Mouse (Mus musculus) heart, embryonic 14.5 days (tissue): Measurements from ENCODE around the gene Ofcc1. TPM values are rescaled to one million over a fixed set of nuclear protein-coding genes. Genes with fewer than 3 reads are reported as not detected.

Experiments
- ATAC-seq: fragments of 200-750 bp; cut with Nextera tagmentation; 2 replicates; pipeline ENCODE4 v1.8.0; 2017; ENCODE audit warnings: low read depth, moderate TSS enrichment; ENCODE audit not compliant: insufficient number of reproducible peaks, insufficient read depth, low FRiP score
- H3K27ac ChIP-seq, 2 experiments: fragments of 200-500 bp in 1 of 2; fragments of 300-500 bp in 1 of 2; sonication (generic) in 1 of 2; replicated peaks in 1 of 2; 2 replicates each; pipeline ENCODE4 v1.5.1; 2012 to 2014; ENCODE audit warnings: low read depth in 2 of 2, low read length in 2 of 2, control low read depth in 1 of 2, mild to moderate bottlenecking in 1 of 2, mixed read lengths in 1 of 2; ENCODE audit not compliant: control insufficient read depth in 1 of 2, insufficient read depth in 1 of 2
- H3K27me3 ChIP-seq: fragments of 300-500 bp; sonication (generic); 2 replicates; pipeline ENCODE4 v1.6.1; 2014; ENCODE audit warnings: mild to moderate bottlenecking, low read length, control low read depth; ENCODE audit not compliant: control insufficient read depth, insufficient read depth
- H3K36me3 ChIP-seq: fragments of 300-500 bp; sonication (generic); 2 replicates; pipeline ENCODE4 v1.6.1; 2014; ENCODE audit warnings: mild to moderate bottlenecking, control low read depth, low read length, mixed read lengths; ENCODE audit not compliant: control insufficient read depth, insufficient read depth
- H3K4me1 ChIP-seq, 2 experiments: fragments of 200-500 bp in 1 of 2; fragments of 300-500 bp in 1 of 2; sonication (generic) in 1 of 2; 2 replicates each; pipeline ENCODE4 v1.6.1; 2012 to 2014; ENCODE audit warnings: low read length in 2 of 2, control low read depth in 1 of 2, mixed read lengths in 1 of 2; ENCODE audit not compliant: control insufficient read depth in 2 of 2, insufficient read depth in 2 of 2
- H3K4me2 ChIP-seq: fragments of 300-500 bp; sonication (generic); 2 replicates; pipeline ENCODE4 v1.6.1; 2014; ENCODE audit warnings: mild to moderate bottlenecking, low read length
- H3K4me3 ChIP-seq, 2 experiments: fragments of 200-500 bp in 1 of 2; fragments of 300-500 bp in 1 of 2; sonication (generic) in 1 of 2; 2 replicates each; pipeline ENCODE4 v1.5.1; 2012 to 2014; ENCODE audit warnings: low read length in 2 of 2, mild to moderate bottlenecking in 2 of 2, control low read depth in 1 of 2, low read depth in 1 of 2, moderate library complexity in 1 of 2; ENCODE audit not compliant: control insufficient read depth in 1 of 2, insufficient read depth in 1 of 2
- H3K9ac ChIP-seq: fragments of 300-500 bp; sonication (generic); 2 replicates; pipeline ENCODE4 v1.6.1; 2014; ENCODE audit warnings: mild to moderate bottlenecking, low read length
- H3K9me3 ChIP-seq: fragments of 300-500 bp; sonication (generic); 2 replicates; pipeline ENCODE4 v1.6.1; 2016; ENCODE audit warnings: low read length, control low read depth; ENCODE audit not compliant: control insufficient read depth
- WGBS: fragments of 180-500 bp; shearing (Covaris S2); extraction: QIAGEN DNeasy Blood & Tissue Kit; methylation state at CpG from one replicate; pipeline ENCODE4 v1.1.7; 2014; 5-methylcytosine and 5-hydroxymethylcytosine counted together
- polyA plus RNA-seq: library from polyadenylated mRNA; unstranded; fragments of >200 nt; fragmentation: Nextera tagmentation; extraction: Ambion mirVana; gene quantifications from 2 replicates; pipeline ENCODE4 v1.2.1, GENCODE M21; 2014

Gene Ofcc1
- polyA plus RNA-seq, 1 experiment from 2014 or later: not detected

DNA sequence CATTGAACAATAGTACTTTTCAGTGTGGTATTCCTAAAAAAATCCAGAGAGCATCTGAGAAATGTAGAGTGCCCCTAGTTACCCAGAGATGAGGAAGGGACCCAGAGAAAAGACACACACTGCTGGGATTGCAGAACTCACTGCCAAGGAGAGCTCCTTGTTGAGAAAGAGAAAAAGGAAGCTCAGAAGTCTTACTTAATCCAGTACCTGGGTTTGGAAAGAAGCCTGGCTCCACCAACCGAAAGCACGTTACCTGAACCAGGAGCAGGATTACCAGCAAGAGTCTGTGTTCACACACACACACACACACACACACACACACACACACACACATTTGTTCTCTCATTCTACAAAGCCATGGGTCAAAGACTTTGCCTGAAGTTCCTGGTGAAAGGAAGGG, 14.2 kb downstream of the Ofcc1 start:
- H3K4me1 ChIP-seq: no peaks in the 10 kb centered on the region
- no peaks in the 10 kb centered on the region for H3K36me3 ChIP-seq
- H3K9me3 ChIP-seq: no peaks in the 10 kb centered on the region
- no peaks in the 10 kb centered on the region for H3K27me3 ChIP-seq
- WGBS: 90% methylated on average over 2 of the region's 2 CpGs
- no peak for ATAC-seq
- no peak overlapping the region for H3K4me3 ChIP-seq
- H3K4me2 ChIP-seq: no peak overlapping the region
- H3K9ac ChIP-seq: no peak overlapping the region
- no peak overlapping the region for H3K27ac ChIP-seq

DNA sequence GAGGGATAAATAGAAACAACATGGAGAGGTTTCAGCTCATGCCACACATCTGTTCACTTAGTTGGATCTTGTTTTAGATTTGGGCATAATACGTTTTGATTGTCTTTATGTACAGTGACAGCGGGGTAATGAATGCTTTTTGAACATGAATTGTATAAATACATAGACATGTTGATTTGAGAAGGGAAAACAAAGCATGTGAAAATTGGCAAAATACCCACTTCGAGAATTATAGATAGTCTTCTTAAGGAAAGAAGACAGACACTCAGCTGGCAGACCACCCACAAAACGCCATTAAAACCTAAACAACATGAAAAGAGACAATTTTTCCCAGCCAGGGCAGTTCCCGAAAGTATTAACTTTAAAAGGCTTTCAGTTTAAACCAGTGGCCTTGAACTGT, 37.9 kb downstream of the Ofcc1 start:
- H3K4me2 ChIP-seq: no peak overlapping the region

DNA sequence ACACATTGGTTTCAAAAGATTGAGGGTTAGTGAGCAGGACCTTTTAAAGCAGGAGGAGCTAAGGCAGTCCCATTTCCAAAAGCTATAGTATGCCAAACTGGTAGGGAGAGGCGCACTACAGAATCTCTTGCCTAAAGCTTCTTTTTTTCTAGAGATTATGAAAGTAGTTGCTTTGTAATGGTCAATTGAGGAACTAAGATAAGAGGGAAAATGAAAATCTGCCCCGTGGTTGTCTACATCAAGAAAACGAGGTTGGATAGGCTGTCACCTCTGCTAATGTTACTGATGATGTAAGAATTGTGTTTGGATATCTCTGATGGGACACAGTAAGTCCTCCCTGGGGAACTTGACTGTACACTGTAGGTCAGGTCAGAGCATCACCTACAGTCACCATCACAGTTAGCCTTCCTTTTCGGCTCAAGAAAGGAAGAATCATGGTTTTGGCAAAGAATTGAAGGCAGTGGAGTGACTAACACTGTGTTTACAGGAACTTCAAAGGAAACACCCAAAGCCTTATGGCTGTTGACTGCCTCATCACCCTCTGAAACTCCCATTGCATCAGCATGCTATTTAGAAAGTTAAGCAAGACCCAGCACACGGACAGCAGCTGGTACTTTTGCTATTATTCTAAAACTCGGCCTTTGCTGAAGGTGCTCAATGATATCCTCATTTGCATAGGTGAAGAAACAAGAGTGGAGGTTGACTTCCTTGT, 40.3 kb downstream of the Ofcc1 start:
- Histone ChIP-seq H3K9me3 (no peaks in the 10 kb centered on the region), H3K4me3 (no peak overlapping the region), H3K4me2 (no peak overlapping the region), H3K27ac (no peak overlapping the region), H3K27me3 (no peaks in the 10 kb centered on the region), H3K4me1 (no peaks in the 10 kb centered on the region), H3K36me3 (no peaks in the 10 kb centered on the region), H3K9ac (no peak overlapping the region)
- WGBS: 74% methylated on average over 6 of the region's 6 CpGs
- ATAC-seq: no peak

More for the DNA sequence above, 37.9 kb downstream of the Ofcc1 start:
- Histone ChIP-seq H3K4me1 (no peaks in the 10 kb centered on the region), H3K4me3 (no peak overlapping the region), H3K9ac (no peak overlapping the region), H3K27ac (no peak overlapping the region), H3K36me3 (no peaks in the 10 kb centered on the region), H3K9me3 (no peaks in the 10 kb centered on the region), H3K27me3 (no peaks in the 10 kb centered on the region)
- 85% methylated on average over 5 of the region's 5 CpGs for WGBS
- no peak for ATAC-seq

DNA sequence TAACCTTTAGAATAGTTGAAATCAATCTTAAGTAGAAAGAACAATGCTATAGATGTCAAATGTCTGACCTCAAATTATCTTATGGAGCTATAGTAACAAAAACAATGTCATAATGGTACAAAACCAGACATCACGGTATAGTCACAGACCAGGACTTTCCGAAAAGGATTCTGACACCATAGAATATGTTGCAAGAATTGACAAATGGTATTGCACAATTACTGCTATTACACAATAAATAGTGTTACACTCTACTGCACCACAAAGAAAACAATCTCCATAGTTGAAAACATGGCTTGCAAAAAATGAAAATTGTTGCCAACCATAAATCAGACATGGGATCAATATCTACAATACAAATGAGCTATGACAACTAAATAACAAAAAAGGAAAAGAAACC, 43.5 kb downstream of the Ofcc1 start:
- Histone ChIP-seq H3K9me3 (no peaks in the 10 kb centered on the region), H3K4me3 (no peak overlapping the region), H3K4me1 (no peaks in the 10 kb centered on the region), H3K27me3 (no peaks in the 10 kb centered on the region), H3K9ac (no peak overlapping the region), H3K27ac (no peak overlapping the region), H3K4me2 (no peak overlapping the region), H3K36me3 (no peaks in the 10 kb centered on the region)
- ATAC-seq: no peak
- WGBS: 84% methylated on average over 2 of the region's 2 CpGs

DNA sequence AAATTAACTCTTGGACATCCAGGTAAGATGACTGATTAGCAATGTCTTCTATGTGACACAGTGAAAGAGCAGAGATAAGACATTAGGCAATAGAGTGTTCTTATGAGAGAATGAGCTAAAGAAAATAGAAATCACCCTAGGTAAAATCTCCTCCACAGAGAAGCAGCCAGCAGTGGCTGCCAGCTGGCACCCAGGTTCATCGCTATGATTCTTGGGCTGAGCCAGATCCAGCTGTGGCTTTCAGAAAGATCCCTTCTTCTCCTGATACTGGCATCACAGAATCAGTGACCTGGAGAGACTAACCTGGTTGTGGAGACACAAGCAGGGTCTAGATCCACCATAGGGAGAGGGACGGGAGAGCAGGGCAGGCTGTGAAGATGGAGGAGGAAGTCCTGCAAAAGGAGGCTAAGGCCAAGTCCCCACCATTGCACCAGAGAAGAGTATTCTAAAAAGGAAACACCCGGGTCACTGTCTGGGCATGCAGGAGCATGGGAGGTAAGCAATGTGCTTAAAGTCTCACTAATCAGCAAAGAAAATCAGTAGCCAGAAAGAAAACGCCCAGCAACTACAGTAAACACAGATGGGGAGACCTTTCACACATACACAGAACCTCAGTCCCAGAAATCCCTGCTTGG, 46.0 kb downstream of the Ofcc1 start:
- H3K27ac ChIP-seq: no peak overlapping the region
- H3K36me3 ChIP-seq: no peaks in the 10 kb centered on the region
- no peaks in the 10 kb centered on the region for H3K4me1 ChIP-seq
- WGBS: 61% methylated on average over 4 of the region's 4 CpGs
- ATAC-seq: no peak
- H3K9ac ChIP-seq: no peak overlapping the region
- H3K9me3 ChIP-seq: no peaks in the 10 kb centered on the region
- no peaks in the 10 kb centered on the region for H3K27me3 ChIP-seq
- H3K4me3 ChIP-seq: no peak overlapping the region
- no peak overlapping the region for H3K4me2 ChIP-seq

DNA sequence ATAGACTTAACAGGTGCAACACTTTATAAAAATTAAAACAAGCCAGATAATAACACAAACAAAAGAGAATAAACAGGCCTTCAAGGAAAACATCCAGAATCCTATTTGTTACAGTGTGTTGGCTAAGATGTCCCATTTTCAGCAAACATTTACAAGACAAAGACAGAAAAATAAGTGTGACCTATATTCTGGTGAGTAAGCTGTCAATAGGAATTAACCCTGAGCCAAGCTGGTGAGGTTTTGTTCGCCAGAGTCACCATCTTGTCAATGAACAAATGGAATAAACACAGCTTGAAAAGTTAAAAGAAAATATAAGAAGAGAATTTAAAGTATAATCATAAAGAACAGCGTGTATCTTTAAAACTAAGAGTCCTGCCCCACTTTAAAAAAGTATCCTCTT, 68.4 kb downstream of the Ofcc1 start:
- ATAC-seq: no peak
- H3K9ac ChIP-seq: no peak overlapping the region
- H3K4me3 ChIP-seq: no peak overlapping the region
- no peaks in the 10 kb centered on the region for H3K9me3 ChIP-seq
- no peaks in the 10 kb centered on the region for H3K4me1 ChIP-seq
- H3K4me2 ChIP-seq: no peak overlapping the region
- H3K27me3 ChIP-seq: no peaks in the 10 kb centered on the region
- no peaks in the 10 kb centered on the region for H3K36me3 ChIP-seq
- H3K27ac ChIP-seq: no peak overlapping the region
- WGBS: 75% methylated on average over 2 of the region's 2 CpGs

DNA sequence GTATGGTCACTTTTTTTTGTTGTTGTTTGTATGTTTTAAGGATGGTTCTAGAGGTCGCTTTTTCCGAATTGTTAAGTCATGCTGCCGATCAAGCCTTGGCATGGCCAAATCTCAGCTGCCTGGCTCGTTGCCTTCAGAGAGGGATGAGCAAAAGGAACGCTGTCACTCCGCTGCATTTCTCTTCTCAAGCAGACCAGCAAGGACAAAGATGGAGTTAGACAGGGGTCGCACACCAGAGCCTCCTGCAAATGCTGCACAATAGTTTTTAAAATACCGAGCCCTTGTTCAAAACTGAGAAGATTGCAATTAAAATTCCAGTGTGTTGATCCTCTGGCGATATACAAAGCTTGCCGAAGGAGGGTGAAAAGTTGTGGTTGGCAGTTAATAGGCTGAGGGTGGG, 70.4 kb downstream of the Ofcc1 start:
- Histone ChIP-seq H3K9me3 (no peaks in the 10 kb centered on the region), H3K36me3 (no peaks in the 10 kb centered on the region), H3K9ac (no peak overlapping the region), H3K4me1 (no peaks in the 10 kb centered on the region), H3K27me3 (no peaks in the 10 kb centered on the region), H3K4me3 (no peak overlapping the region), H3K4me2 (no peak overlapping the region), H3K27ac (no peak overlapping the region)
- ATAC-seq: no peak
- 86% methylated on average over 10 of the region's 10 CpGs for WGBS

DNA sequence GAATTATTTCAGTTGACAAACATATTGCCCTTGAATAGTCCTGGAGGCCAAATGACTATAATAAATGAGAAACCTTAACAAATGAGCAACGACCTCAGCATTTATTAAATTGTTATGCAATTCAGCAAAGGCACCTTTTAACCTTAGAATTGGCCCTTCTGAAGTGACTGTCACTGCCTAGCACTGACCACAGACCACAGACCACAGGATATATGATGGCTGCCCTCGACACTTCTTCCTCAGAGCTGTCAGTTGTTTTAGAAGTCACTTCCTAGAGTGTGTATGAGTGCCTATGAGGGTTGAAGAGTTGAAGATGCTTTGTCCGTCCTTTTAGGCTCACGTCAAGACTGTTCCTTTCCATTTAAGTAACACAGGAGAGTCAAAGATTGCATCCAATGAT, 72.6 kb downstream of the Ofcc1 start:
- H3K4me3 ChIP-seq: no peak overlapping the region
- H3K4me1 ChIP-seq: no peaks in the 10 kb centered on the region
- no peak overlapping the region for H3K9ac ChIP-seq
- H3K27me3 ChIP-seq: no peaks in the 10 kb centered on the region
- H3K27ac ChIP-seq: no peak overlapping the region
- no peaks in the 10 kb centered on the region for H3K9me3 ChIP-seq
- WGBS: 79% methylated on average over 4 of the region's 4 CpGs
- H3K4me2 ChIP-seq: no peak overlapping the region
- no peaks in the 10 kb centered on the region for H3K36me3 ChIP-seq
- no peak for ATAC-seq
